Mouse (Mus musculus) colon, adult 2 months (tissue): ENCODE results near the gene Sucla2. TPM values are rescaled to one million over a fixed set of nuclear protein-coding genes. Genes with fewer than 3 reads are reported as not detected.

Source experiments
- polyA plus RNA-seq: library from polyadenylated mRNA; depleted of rRNA; stranded (reverse); fragments of >200 nt; gene quantifications from 2 replicates; pipeline ENCODE4 v1.2.3, GENCODE M21; 2012; rRNA removed

Sucla2 gene
- polyA plus RNA-seq, result 10.4 and 11.1 TPM in 2 replicates

DNA sequence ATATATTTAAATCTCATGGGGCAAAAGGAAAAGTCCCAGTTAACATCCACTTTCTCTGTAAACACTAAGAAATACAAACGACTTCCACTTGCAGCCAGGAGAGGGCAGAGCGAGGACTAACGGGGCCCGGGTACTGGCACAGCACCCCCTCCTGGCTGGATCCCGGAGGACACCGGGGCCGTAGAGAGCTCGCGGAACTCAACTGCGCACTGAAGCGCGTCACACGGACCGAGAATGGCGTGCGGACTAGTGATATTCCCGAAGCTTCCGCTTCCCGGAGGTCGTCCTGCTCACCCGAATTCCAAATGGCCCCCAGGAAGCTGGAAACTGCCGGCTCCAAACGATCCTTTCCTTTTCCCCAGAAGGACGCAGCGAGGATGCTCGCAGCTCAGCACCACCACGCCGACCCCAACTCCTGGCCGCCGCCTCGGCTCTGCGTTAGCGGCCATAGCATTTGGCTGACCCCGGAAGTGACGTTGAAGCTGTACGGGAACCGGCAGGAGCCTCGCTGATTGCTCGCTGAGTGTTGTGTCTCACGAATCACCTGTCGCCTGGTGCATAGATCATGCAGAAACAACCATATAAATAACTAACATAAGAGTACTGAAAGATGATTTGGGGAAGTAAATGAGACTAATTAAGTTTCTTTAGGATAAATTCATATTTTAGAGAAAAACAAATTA is at the start of gene Sucla2:
Sucla2 (plus strand) TSS at position 554 of the 683 bp plus-strand sequence.

GRCm38 (mm10) chr14:73509765-73510423 is 15.2 kb upstream of the Sucla2 start, which contains the start of gene Med4:
Med4 (plus strand) TSS chr14:73510025.

GRCm38 (mm10) chr14:73548051-73548450 is 22.9 kb downstream of the Sucla2 start, which contains the start of gene Nudt15:
Nudt15 (minus strand) TSS chr14:73548242.

Other genes starting within 250 kb of the Sucla2 start
- 3.2 and 3.9 TPM in 2 replicates for gene Rb1, start 199.5 kb upstream of the Sucla2 start, polyA plus RNA-seq
- 1,079 and 1,154 TPM in 2 replicates for gene Itm2b, start 140.0 kb upstream of the Sucla2 start, polyA plus RNA-seq
- gene Med4, start 15.3 kb upstream of the Sucla2 start, polyA plus RNA-seq, result 6.7 and 7.3 TPM in 2 replicates
- gene Nudt15, start 22.9 kb downstream of the Sucla2 start, polyA plus RNA-seq, result 0.54 and 0.90 TPM in 2 replicates
- not detected in 2 replicates for gene Gm21750, start 135.9 kb downstream of the Sucla2 start, polyA plus RNA-seq